Mouse (Mus musculus): ENCODE measurements around the gene Gja6. TPM values are rescaled to one million over a fixed set of nuclear protein-coding genes. Genes with fewer than 3 reads are reported as not detected.

Gja6 gene
- polyA plus RNA-seq, 1 experiment from 2014 or later: 0.24 TPM

DNA sequence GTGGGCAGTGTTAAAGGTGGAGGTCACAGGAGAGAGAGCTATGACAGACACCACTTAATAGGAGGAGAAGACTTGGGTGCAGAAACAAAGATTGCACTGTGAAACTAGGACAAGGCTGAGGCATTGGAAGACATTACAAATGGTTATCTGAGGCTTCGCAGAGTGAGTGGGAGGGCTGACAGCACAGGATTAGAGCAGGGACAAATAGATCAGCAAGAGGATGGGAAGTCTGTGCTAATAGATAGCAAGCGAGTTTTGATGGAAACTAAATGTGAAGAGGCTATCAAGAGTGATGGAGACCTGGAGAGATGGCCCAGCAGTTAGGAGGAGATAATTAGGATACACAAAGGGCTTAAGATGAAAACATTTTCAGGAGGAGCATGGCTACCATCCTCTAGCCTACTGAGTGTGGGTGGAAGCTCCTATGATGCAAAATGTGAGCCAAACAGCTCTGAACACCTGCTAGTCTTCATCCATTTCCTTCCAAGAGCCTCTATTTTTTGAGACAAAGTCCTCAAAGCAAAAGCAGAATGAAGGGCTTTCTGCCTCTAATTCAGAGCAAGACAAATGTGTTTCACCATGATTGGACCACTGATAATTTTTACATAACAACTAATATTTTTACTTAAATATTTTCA, 1.7 kb downstream of the Gja6 start:
- no peak for ATAC-seq (replicated peaks; ENCODE audit: low FRiP score)
- H3K4me1 ChIP-seq (replicated peaks; ENCODE audit: control insufficient read depth, insufficient read depth, low read length): no peaks in the 10 kb centered on the region
- no peak overlapping the region for H3K27ac ChIP-seq (ENCODE audit: low read depth, low read length)
- H3K4me2 ChIP-seq (ENCODE audit: low read depth, low read length, severe bottlenecking): no peak overlapping the region
- WGBS: 72% methylated on average over 2 of the region's 2 CpGs
- no peak overlapping the region for H3K9ac ChIP-seq (ENCODE audit: low read length)
- no peaks in the 10 kb centered on the region for H3K36me3 ChIP-seq (ENCODE audit: control insufficient read depth, insufficient read depth, low read length)
- no peaks in the 10 kb centered on the region for H3K9me3 ChIP-seq (ENCODE audit: control insufficient read depth, low read length)
- H3K4me3 ChIP-seq (ENCODE audit: low read depth, low read length): no peak overlapping the region
- no peak for DNase-seq (ENCODE audit: low spot score)
- peaks cover 9% of the 10 kb centered on the region for H3K27me3 ChIP-seq (ENCODE audit: control insufficient read depth, insufficient read depth, low read length)

DNA sequence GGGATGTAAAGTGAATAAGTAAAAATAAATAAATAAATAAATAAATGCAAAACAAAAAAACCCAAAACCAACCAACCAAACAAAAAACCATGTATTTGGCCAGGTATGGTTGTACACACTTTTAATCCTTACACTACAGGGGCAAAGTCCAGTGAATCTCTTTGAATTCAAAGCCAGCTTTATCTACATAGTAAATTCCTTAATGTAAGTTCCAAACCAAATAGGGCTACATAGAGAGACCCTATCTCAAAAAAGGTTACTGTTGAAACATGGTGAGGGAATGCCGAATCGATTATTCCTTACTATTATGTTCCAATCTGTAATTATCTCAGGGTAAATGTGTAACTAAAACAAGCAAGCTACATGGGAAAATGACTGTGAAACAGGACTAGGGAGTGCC, 5.7 kb downstream of the Gja6 start:
- no peak overlapping the region for H3K27ac ChIP-seq (ENCODE audit: low read depth, low read length)
- no peaks in the 10 kb centered on the region for H3K4me1 ChIP-seq (replicated peaks; ENCODE audit: control insufficient read depth, insufficient read depth, low read length)
- no peak overlapping the region for H3K4me2 ChIP-seq (ENCODE audit: low read depth, low read length, severe bottlenecking)
- no peaks in the 10 kb centered on the region for H3K9me3 ChIP-seq (ENCODE audit: control insufficient read depth, low read length)
- H3K4me3 ChIP-seq (ENCODE audit: low read depth, low read length): no peak overlapping the region
- H3K27me3 ChIP-seq (ENCODE audit: control insufficient read depth, insufficient read depth, low read length): peaks cover 10% of the 10 kb centered on the region; the same call in 1 of the 2 replicates
- 88% methylated on average over 2 of the region's 2 CpGs for WGBS
- no peak for ATAC-seq (replicated peaks; ENCODE audit: low FRiP score)
- no peak overlapping the region for H3K9ac ChIP-seq (ENCODE audit: low read length)
- H3K36me3 ChIP-seq (ENCODE audit: control insufficient read depth, insufficient read depth, low read length): no peaks in the 10 kb centered on the region
- DNase-seq (ENCODE audit: low spot score): no peak

DNA sequence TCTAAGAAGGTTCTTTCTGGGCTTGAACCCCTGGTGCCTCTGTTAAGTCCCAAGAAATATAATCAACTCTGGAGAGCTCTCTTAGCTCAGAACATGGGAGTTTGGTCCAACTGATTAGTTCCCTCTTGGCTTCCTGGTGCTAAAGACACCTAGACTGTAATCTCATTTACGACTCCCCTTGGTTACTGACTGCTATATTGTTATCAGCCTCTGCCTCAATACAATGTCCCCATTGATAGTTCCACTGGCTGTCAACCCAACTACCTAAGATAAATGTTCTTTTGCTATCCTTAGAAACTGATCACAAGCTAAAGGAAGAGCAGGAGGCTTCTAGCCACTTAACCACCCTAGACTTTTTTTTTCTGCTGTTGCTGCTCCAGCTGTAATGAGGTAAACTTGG, 14.8 kb downstream of the Gja6 start:
- peaks cover 3% of the 10 kb centered on the region; the same call in 1 of the 2 replicates for H3K27me3 ChIP-seq (ENCODE audit: control insufficient read depth, insufficient read depth, low read length)
- no peak for ATAC-seq (replicated peaks; ENCODE audit: low FRiP score)
- H3K4me1 ChIP-seq (replicated peaks; ENCODE audit: control insufficient read depth, insufficient read depth, low read length): no peaks in the 10 kb centered on the region
- H3K9ac ChIP-seq (ENCODE audit: low read length): no peak overlapping the region
- H3K9me3 ChIP-seq (ENCODE audit: control insufficient read depth, low read length): no peaks in the 10 kb centered on the region
- no peaks in the 10 kb centered on the region for H3K36me3 ChIP-seq (ENCODE audit: control insufficient read depth, insufficient read depth, low read length)
- H3K4me3 ChIP-seq (ENCODE audit: low read depth, low read length): no peak overlapping the region
- no peak for DNase-seq (ENCODE audit: low spot score)
- WGBS: 48% methylated on average over 1 of the region's 1 CpGs
- no peak overlapping the region for H3K4me2 ChIP-seq (ENCODE audit: low read depth, low read length, severe bottlenecking)
- no peak overlapping the region for H3K27ac ChIP-seq (ENCODE audit: low read depth, low read length)

DNA sequence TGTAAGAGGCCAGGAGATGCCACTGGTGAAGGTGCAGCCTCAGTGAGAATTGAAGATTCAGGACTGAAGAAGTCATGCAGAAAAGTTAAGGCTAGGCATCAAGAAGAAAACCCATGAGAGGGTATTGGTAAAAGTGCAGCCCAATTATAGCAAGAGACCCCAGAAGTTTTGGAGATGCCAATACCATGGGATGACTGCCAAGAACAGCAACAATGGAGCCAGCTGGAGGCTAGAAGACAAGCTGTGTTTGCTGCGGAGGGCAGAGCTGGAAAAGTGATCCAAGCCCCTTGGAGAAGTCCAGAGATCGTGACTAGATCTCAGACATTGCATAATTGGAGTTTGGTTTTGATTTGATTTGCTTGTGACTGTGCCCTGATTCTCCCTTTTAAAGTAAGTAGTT, 20.6 kb downstream of the Gja6 start:
- Histone ChIP-seq H3K36me3 (ENCODE audit: control insufficient read depth, insufficient read depth, low read length) (no peaks in the 10 kb centered on the region), H3K9ac (ENCODE audit: low read length) (no peak overlapping the region), H3K4me1 (replicated peaks; ENCODE audit: control insufficient read depth, insufficient read depth, low read length) (no peaks in the 10 kb centered on the region), H3K27me3 (ENCODE audit: control insufficient read depth, insufficient read depth, low read length) (peaks cover 4% of the 10 kb centered on the region), H3K4me2 (ENCODE audit: low read depth, low read length, severe bottlenecking) (no peak overlapping the region), H3K9me3 (ENCODE audit: control insufficient read depth, low read length) (no peaks in the 10 kb centered on the region), H3K4me3 (ENCODE audit: low read depth, low read length) (no peak overlapping the region), H3K27ac (ENCODE audit: low read depth, low read length) (no peak overlapping the region)
- no peak for DNase-seq (ENCODE audit: low spot score)
- no peak for ATAC-seq (replicated peaks; ENCODE audit: low FRiP score)
- 65% methylated on average over 2 of the region's 2 CpGs for whole genome bisulfite sequencing

DNA sequence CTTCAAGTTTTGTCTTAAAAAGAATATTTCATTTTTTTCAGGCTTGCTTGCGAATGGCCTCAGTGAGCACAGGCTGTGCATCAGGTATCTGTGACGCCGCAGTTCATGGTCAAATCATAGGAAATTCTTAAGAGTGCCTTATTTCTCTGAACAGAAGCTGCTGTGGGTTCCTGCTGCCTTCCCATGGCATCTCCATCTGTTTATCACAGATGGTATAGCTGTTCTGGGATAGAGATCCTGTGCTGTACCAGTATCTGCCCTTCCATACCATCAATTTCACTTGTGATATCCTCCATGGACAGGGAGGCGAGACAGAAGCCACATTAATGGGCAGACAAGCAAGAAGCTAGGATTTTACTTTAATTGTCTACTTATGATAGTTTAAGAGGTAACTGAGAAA, 40.3 kb downstream of the Gja6 start:
- H3K27me3 ChIP-seq (ENCODE audit: control insufficient read depth, insufficient read depth, low read length): peaks cover 10% of the 10 kb centered on the region
- H3K9me3 ChIP-seq (ENCODE audit: control insufficient read depth, low read length): no peaks in the 10 kb centered on the region
- no peak for DNase-seq (ENCODE audit: low spot score)
- 94% methylated on average over 4 of the region's 4 CpGs for WGBS
- no peaks in the 10 kb centered on the region for H3K4me1 ChIP-seq (replicated peaks; ENCODE audit: control insufficient read depth, insufficient read depth, low read length)
- H3K27ac ChIP-seq (ENCODE audit: low read depth, low read length): no peak overlapping the region
- no peak for ATAC-seq (replicated peaks; ENCODE audit: low FRiP score)
- H3K9ac ChIP-seq (ENCODE audit: low read length): no peak overlapping the region
- no peak overlapping the region for H3K4me2 ChIP-seq (ENCODE audit: low read depth, low read length, severe bottlenecking)
- H3K36me3 ChIP-seq (ENCODE audit: control insufficient read depth, insufficient read depth, low read length): no peaks in the 10 kb centered on the region
- H3K4me3 ChIP-seq (ENCODE audit: low read depth, low read length): no peak overlapping the region

DNA sequence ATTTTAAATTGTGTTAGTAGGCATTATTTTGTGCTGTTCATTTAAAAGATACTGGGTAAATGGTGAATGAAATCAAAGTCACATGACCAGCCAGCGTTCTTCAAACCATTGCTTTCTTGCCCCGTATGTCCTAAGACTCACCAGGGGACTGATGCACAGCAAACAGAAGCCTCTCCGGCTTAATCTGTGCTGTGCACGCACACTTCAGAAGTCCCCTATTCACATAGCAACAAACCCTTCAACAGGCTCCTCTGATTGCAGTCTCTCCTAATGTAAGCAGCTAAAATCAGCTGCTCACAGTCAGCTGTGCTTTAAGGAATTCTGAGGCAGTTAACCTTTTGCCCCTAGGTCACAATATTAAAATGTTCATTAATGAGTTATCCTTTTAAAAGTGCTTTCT, 41.8 kb downstream of the Gja6 start:
- 37% methylated on average over 4 of the region's 4 CpGs for WGBS
- no peak for DNase-seq (ENCODE audit: low spot score)
- H3K27me3 ChIP-seq (ENCODE audit: control insufficient read depth, insufficient read depth, low read length): peaks cover 10% of the 10 kb centered on the region

DNA sequence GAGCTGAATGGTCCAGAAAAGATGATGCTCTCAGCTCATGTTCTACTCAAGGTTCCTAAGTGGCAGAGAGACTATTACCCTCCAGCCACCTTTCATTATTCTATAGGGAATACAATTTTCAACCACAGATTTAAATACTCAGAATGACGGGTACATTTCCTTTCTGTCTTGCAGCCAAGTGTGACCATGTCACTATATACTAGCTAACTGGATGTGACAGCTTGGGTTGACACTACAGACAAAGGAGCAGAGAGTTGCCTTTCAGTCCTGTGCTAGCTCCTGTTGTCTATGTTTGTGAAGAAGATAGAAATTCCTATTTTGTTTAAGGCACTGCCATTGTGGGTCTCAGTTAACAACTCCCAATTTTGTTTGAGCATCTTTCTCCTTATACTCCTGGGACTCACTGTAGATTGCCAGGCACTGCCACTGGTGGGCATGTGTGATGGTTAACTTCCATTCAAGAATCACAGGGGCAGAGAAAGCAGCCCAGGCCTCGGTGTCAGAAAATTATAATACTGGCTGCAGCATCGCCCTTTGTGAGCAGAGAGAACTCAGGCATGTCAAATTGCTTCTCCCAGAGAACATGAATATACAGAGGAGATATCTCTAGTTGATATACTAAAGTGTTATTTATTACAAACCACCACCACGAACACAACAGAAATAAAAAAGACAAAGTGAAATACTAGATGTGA, 43.0 kb downstream of the Gja6 start:
- ATAC-seq (replicated peaks; ENCODE audit: low FRiP score): no peak
- Histone ChIP-seq H3K36me3 (ENCODE audit: control insufficient read depth, insufficient read depth, low read length) (no peaks in the 10 kb centered on the region), H3K27me3 (ENCODE audit: control insufficient read depth, insufficient read depth, low read length) (peaks cover 10% of the 10 kb centered on the region), H3K4me1 (replicated peaks; ENCODE audit: control insufficient read depth, insufficient read depth, low read length) (no peaks in the 10 kb centered on the region), H3K4me3 (ENCODE audit: low read depth, low read length) (no peak overlapping the region), H3K9me3 (ENCODE audit: control insufficient read depth, low read length) (no peaks in the 10 kb centered on the region), H3K9ac (ENCODE audit: low read length) (no peak overlapping the region), H3K4me2 (ENCODE audit: low read depth, low read length, severe bottlenecking) (no peak overlapping the region), H3K27ac (ENCODE audit: low read depth, low read length) (no peak overlapping the region)
- WGBS: 74% methylated on average over 4 of the region's 4 CpGs
- DNase-seq (ENCODE audit: low spot score): no peak

More for the DNA sequence above, 41.8 kb downstream of the Gja6 start:
- Histone ChIP-seq H3K9ac (ENCODE audit: low read length) (no peak overlapping the region), H3K4me2 (ENCODE audit: low read depth, low read length, severe bottlenecking) (no peak overlapping the region), H3K4me1 (replicated peaks; ENCODE audit: control insufficient read depth, insufficient read depth, low read length) (no peaks in the 10 kb centered on the region), H3K27ac (ENCODE audit: low read depth, low read length) (no peak overlapping the region), H3K9me3 (ENCODE audit: control insufficient read depth, low read length) (no peaks in the 10 kb centered on the region), H3K4me3 (ENCODE audit: low read depth, low read length) (no peak overlapping the region), H3K36me3 (ENCODE audit: control insufficient read depth, insufficient read depth, low read length) (no peaks in the 10 kb centered on the region)
- ATAC-seq (replicated peaks; ENCODE audit: low FRiP score): no peak; the same call in 1 of the 2 replicates

Data from forebrain, embryonic 11.5 days (tissue).